Mouse (Mus musculus) ES-Bruce4 (cell line): Measurements from ENCODE around the gene Spp1.

Experiments
- CTCF ChIP-seq: IDR thresholded peaks from one replicate; pipeline ENCODE4 v1.8.1; 2011; ENCODE audit warnings: low read depth, low read length
- EP300 ChIP-seq: IDR thresholded peaks from 2 replicates; pipeline ENCODE4 v1.6.1; 2011; ENCODE audit warnings: low read depth, low read length; ENCODE audit not compliant: insufficient read depth
- POLR2A ChIP-seq: IDR thresholded peaks from one replicate; pipeline ENCODE4 v1.8.1; 2011; ENCODE audit warnings: low read length; ENCODE audit not compliant: insufficient read depth

- TF ChIP-seq CTCF (no peak), POLR2A (no peak), EP300 (no peak)
These were observed 45.4 kb downstream of the Spp1 start for GRCm38 (mm10) chr5:104480367-104480766.
